Mouse (Mus musculus) kidney, adult 8-10 months (tissue): Measurements from ENCODE around the gene Sel1l2.

ENCODE experiments used
- DNase-seq, 2 experiments: peaks; one replicate each; pipeline ENCODE4 v3.0.0; 2022

Gene Sel1l2

GRCm38 (mm10) chr2:140389525-140389924 lies at the start of gene Sel1l2:
TSS of gene Sel1l2 (minus strand) at chr2:140389706.
- DNase-seq = no peak

GRCm38 (mm10) chr2:140439081-140439480 lies 49.6 kb upstream of the Sel1l2 start:
- DNase-seq = peak; percentile 2 to 62

- DNase-seq = peak in 1 of 2 experiments; percentile 28
Observed at GRCm38 (mm10) chr2:140427283-140427682, 37.8 kb upstream of the Sel1l2 start.

- no peak for DNase-seq
Observed at GRCm38 (mm10) chr2:140425844-140426243, 36.3 kb upstream of the Sel1l2 start.

- peak; percentile 20 to 38 for DNase-seq
Observed at GRCm38 (mm10) chr2:140395744-140396231, 6.3 kb upstream of the Sel1l2 start.

GRCm38 (mm10) chr2:140395179-140395578 lies 5.7 kb upstream of the Sel1l2 start, which contains the start of gene Macrod2:
TSS of gene Macrod2 (plus strand) at chr2:140395309.
- peak; percentile 99 for DNase-seq

GRCm38 (mm10) chr2:140364804-140365203 lies 24.7 kb downstream of the Sel1l2 start:
- DNase-seq = no peak

GRCm38 (mm10) chr2:140359905-140360304 lies 29.6 kb downstream of the Sel1l2 start:
- DNase-seq = no peak

GRCm38 (mm10) chr2:140342394-140342793 lies 47.1 kb downstream of the Sel1l2 start:
- no peak for DNase-seq

GRCm38 (mm10) chr2:140330508-140331306 lies 58.8 kb downstream of the Sel1l2 start:
- no peak for DNase-seq

GRCm38 (mm10) chr2:140302976-140303708 lies 86.4 kb downstream of the Sel1l2 start:
- DNase-seq = no peak

GRCm38 (mm10) chr2:140297155-140297554 lies 92.4 kb downstream of the Sel1l2 start:
- no peak for DNase-seq

GRCm38 (mm10) chr2:140293820-140294219 lies 95.7 kb downstream of the Sel1l2 start:
- no peak for DNase-seq

- DNase-seq = no peak
Observed at GRCm38 (mm10) chr2:140280808-140281207, 108.7 kb downstream of the Sel1l2 start.

GRCm38 (mm10) chr2:140255595-140256141 lies 133.8 kb downstream of the Sel1l2 start:
- DNase-seq = no peak

GRCm38 (mm10) chr2:140254256-140254655 lies 135.2 kb downstream of the Sel1l2 start:
- DNase-seq = no peak

GRCm38 (mm10) chr2:140243105-140243504 lies 146.4 kb downstream of the Sel1l2 start:
- DNase-seq = no peak

GRCm38 (mm10) chr2:140242398-140242797 lies 147.1 kb downstream of the Sel1l2 start:
- no peak for DNase-seq

- DNase-seq = no peak
Observed at GRCm38 (mm10) chr2:140237245-140237644, 152.3 kb downstream of the Sel1l2 start.

GRCm38 (mm10) chr2:140230295-140230694 lies 159.2 kb downstream of the Sel1l2 start:
- no peak for DNase-seq

GRCm38 (mm10) chr2:140220325-140220724 lies 169.2 kb downstream of the Sel1l2 start:
- no peak for DNase-seq

GRCm38 (mm10) chr2:140215965-140216364 lies 173.5 kb downstream of the Sel1l2 start:
- DNase-seq = no peak

- DNase-seq = no peak
Observed at GRCm38 (mm10) chr2:140215415-140215814, 174.1 kb downstream of the Sel1l2 start.
